Mouse (Mus musculus) liver, adult 2 months (tissue): Measurements from ENCODE around the gene Tgfbr3.

ENCODE experiments used
- CTCF ChIP-seq: fragments of 200-500 bp; IDR thresholded peaks from 2 replicates; pipeline ENCODE4 v1.5.1; 2011; ENCODE audit warnings: low read depth, low read length, control low read depth
- POLR2A ChIP-seq: fragments of 200-500 bp; IDR thresholded peaks from 2 replicates; pipeline ENCODE4 v1.6.1; 2011; ENCODE audit warnings: low read length, control low read depth; ENCODE audit not compliant: insufficient read depth; ENCODE audit errors: extremely low read depth

DNA sequence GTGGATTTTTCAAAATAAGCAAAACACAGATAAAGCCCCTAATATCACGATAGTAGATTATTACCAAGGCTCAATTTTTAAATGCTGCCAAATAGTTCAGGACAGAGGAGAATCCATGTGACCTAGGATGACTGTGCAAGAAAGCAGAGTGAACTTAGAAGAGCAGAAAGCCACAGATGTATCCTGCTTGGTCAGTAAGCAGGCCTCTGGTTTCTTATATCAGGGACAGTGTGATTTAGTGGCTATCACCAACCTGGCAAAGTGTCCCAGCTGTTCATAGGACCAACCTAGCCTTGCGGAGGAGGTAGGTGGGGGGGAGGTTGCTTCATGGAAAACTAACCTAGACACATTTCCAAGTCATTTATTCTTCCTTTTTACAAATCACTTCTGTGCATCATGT lies 156.1 kb downstream of the Tgfbr3 start:
- TF ChIP-seq CTCF: no peak
- TF ChIP-seq POLR2A: no peak
